Mouse (Mus musculus): ENCODE data around the gene Jakmip3. TPM values are rescaled to one million over a fixed set of nuclear protein-coding genes. Genes with fewer than 3 reads are reported as not detected.

Gene Jakmip3
- total RNA-seq, 1 experiment from 2014 or later: not detected

GRCm38 (mm10) chr7:139020884-139021283 is 80.4 kb downstream of the Jakmip3 start:
- peak; percentile 73 for ATAC-seq (replicated peaks; ENCODE audit: low read depth, poor library complexity, severe bottlenecking)

- ATAC-seq (replicated peaks; ENCODE audit: low read depth, poor library complexity, severe bottlenecking): no peak
Observed at GRCm38 (mm10) chr7:139021326-139021725, 80.8 kb downstream of the Jakmip3 start.

- ATAC-seq (replicated peaks; ENCODE audit: low read depth, poor library complexity, severe bottlenecking): no peak
Observed at GRCm38 (mm10) chr7:139027136-139027535, 86.6 kb downstream of the Jakmip3 start.

- no peak for ATAC-seq (replicated peaks; ENCODE audit: low read depth, poor library complexity, severe bottlenecking)
Observed at GRCm38 (mm10) chr7:139031215-139031614, 90.7 kb downstream of the Jakmip3 start.

- peak; percentile 43; the same call in 1 of the 2 replicates for ATAC-seq (replicated peaks; ENCODE audit: low read depth, poor library complexity, severe bottlenecking)
Observed at GRCm38 (mm10) chr7:139063406-139063805, 122.9 kb downstream of the Jakmip3 start.

- peak; percentile 87 for ATAC-seq (replicated peaks; ENCODE audit: low read depth, poor library complexity, severe bottlenecking)
Observed at GRCm38 (mm10) chr7:139068182-139068623, 127.7 kb downstream of the Jakmip3 start.

- ATAC-seq (replicated peaks; ENCODE audit: low read depth, poor library complexity, severe bottlenecking): no peak
Observed at GRCm38 (mm10) chr7:139074189-139074588, 133.7 kb downstream of the Jakmip3 start.

- ATAC-seq (replicated peaks; ENCODE audit: low read depth, poor library complexity, severe bottlenecking): no peak
Observed at GRCm38 (mm10) chr7:139075054-139075794, 134.7 kb downstream of the Jakmip3 start.

- ATAC-seq (replicated peaks; ENCODE audit: low read depth, poor library complexity, severe bottlenecking): no peak
Observed at GRCm38 (mm10) chr7:139077283-139077682, 136.8 kb downstream of the Jakmip3 start.

GRCm38 (mm10) chr7:139078181-139078580 is 137.7 kb downstream of the Jakmip3 start:
- no peak for ATAC-seq (replicated peaks; ENCODE audit: low read depth, poor library complexity, severe bottlenecking)

- no peak for ATAC-seq (replicated peaks; ENCODE audit: low read depth, poor library complexity, severe bottlenecking)
Observed at GRCm38 (mm10) chr7:139079141-139079540, 138.6 kb downstream of the Jakmip3 start.

- no peak for ATAC-seq (replicated peaks; ENCODE audit: low read depth, poor library complexity, severe bottlenecking)
Observed at GRCm38 (mm10) chr7:139080714-139081113, 140.2 kb downstream of the Jakmip3 start.

GRCm38 (mm10) chr7:139081158-139081557 is 140.6 kb downstream of the Jakmip3 start:
- no peak for ATAC-seq (replicated peaks; ENCODE audit: low read depth, poor library complexity, severe bottlenecking)

- no peak for ATAC-seq (replicated peaks; ENCODE audit: low read depth, poor library complexity, severe bottlenecking)
Observed at GRCm38 (mm10) chr7:139082281-139082680, 141.8 kb downstream of the Jakmip3 start.

- no peak for ATAC-seq (replicated peaks; ENCODE audit: low read depth, poor library complexity, severe bottlenecking)
Observed at GRCm38 (mm10) chr7:139084316-139084715, 143.8 kb downstream of the Jakmip3 start.

GRCm38 (mm10) chr7:139085629-139086194 is 145.2 kb downstream of the Jakmip3 start, which contains the start of gene Dpysl4:
Gene Dpysl4 (plus strand): TSS chr7:139086001.
- no peak for ATAC-seq (replicated peaks; ENCODE audit: low read depth, poor library complexity, severe bottlenecking)

GRCm38 (mm10) chr7:139086195-139087158 is 145.9 kb downstream of the Jakmip3 start:
- no peak for ATAC-seq (replicated peaks; ENCODE audit: low read depth, poor library complexity, severe bottlenecking)

- ATAC-seq (replicated peaks; ENCODE audit: low read depth, poor library complexity, severe bottlenecking): no peak
Observed at GRCm38 (mm10) chr7:139087801-139088200, 147.3 kb downstream of the Jakmip3 start.

GRCm38 (mm10) chr7:139089892-139090874 is 149.7 kb downstream of the Jakmip3 start:
- ATAC-seq (replicated peaks; ENCODE audit: low read depth, poor library complexity, severe bottlenecking): no peak
